Mouse (Mus musculus) urinary bladder, adult 18-20 months (tissue): ENCODE measurements around the gene Cst3.

Source experiments
- DNase-seq, 2 experiments: peaks; one replicate each; pipeline ENCODE4 v3.0.0; 2022; ENCODE audit warnings: low spot score in 2 of 2, mixed read lengths in 2 of 2

Cst3 gene

GRCm38 (mm10) chr2:148875335-148875811 is at the start of gene Cst3:
TSS of gene Cst3 (minus strand) at chr2:148875692.
- DNase-seq: peak; percentile 90 to 96

GRCm38 (mm10) chr2:148902286-148902685 is 26.8 kb upstream of the Cst3 start:
- peak; percentile 42 to 71 for DNase-seq

GRCm38 (mm10) chr2:148900305-148900704 is 24.8 kb upstream of the Cst3 start:
- DNase-seq: no peak

- DNase-seq: no peak
These were observed 20.7 kb upstream of the Cst3 start for GRCm38 (mm10) chr2:148896219-148896618.

- DNase-seq: no peak
These were observed 17.6 kb upstream of the Cst3 start for GRCm38 (mm10) chr2:148893107-148893506.

GRCm38 (mm10) chr2:148890021-148890851 is 14.7 kb upstream of the Cst3 start:
- no peak for DNase-seq

GRCm38 (mm10) chr2:148889331-148890010 is 14.0 kb upstream of the Cst3 start:
- DNase-seq: no peak

- no peak for DNase-seq
These were observed 13.4 kb upstream of the Cst3 start for GRCm38 (mm10) chr2:148888872-148889271.

- no peak for DNase-seq
These were observed 9.2 kb upstream of the Cst3 start for GRCm38 (mm10) chr2:148884738-148885137.

GRCm38 (mm10) chr2:148879199-148879598 is 3.7 kb upstream of the Cst3 start:
- no peak for DNase-seq

GRCm38 (mm10) chr2:148878641-148879130 is 3.2 kb upstream of the Cst3 start:
- DNase-seq: no peak

- no peak for DNase-seq
These were observed 1.7 kb upstream of the Cst3 start for GRCm38 (mm10) chr2:148877016-148877770.

GRCm38 (mm10) chr2:148874617-148875334 is 716 bp downstream of the Cst3 start:
- no peak for DNase-seq

- no peak for DNase-seq
These were observed 1.3 kb downstream of the Cst3 start for GRCm38 (mm10) chr2:148874224-148874616.

GRCm38 (mm10) chr2:148872860-148873259 is 2.6 kb downstream of the Cst3 start:
- peak in 1 of 2 experiments; percentile 13 for DNase-seq

- no peak for DNase-seq
These were observed 5.0 kb downstream of the Cst3 start for GRCm38 (mm10) chr2:148870526-148870925.

GRCm38 (mm10) chr2:148868959-148869358 is 6.5 kb downstream of the Cst3 start:
- DNase-seq: no peak

- DNase-seq: peak in 1 of 2 experiments; percentile 15
These were observed 10.5 kb downstream of the Cst3 start, which contains the start of gene 9230104L09Rik for GRCm38 (mm10) chr2:148864966-148865365. TSS of gene 9230104L09Rik (minus strand) at chr2:148865038.

- DNase-seq: no peak
These were observed 13.8 kb downstream of the Cst3 start for GRCm38 (mm10) chr2:148861693-148862092.

GRCm38 (mm10) chr2:148860993-148861392 is 14.5 kb downstream of the Cst3 start:
- no peak for DNase-seq

GRCm38 (mm10) chr2:148857506-148857905 is 18.0 kb downstream of the Cst3 start:
- DNase-seq: no peak
